Mouse (Mus musculus) layer of hippocampus, postnatal 36 days (tissue): ENCODE results near the gene Cntn2. TPM values are rescaled to one million over a fixed set of nuclear protein-coding genes. Genes with fewer than 3 reads are reported as not detected.

ENCODE experiments used
- DNase-seq, 2 experiments: peaks; one replicate each; pipeline ENCODE4 v3.0.0; 2022
- total RNA-seq, 2 experiments: library from RNA; stranded (reverse); gene quantifications; 2 replicates each; pipeline ENCODE4 v1.2.3; 2021

Gene Cntn2
- total RNA-seq, result 10 to 100 TPM; 71.6 to 85.6 TPM

DNA sequence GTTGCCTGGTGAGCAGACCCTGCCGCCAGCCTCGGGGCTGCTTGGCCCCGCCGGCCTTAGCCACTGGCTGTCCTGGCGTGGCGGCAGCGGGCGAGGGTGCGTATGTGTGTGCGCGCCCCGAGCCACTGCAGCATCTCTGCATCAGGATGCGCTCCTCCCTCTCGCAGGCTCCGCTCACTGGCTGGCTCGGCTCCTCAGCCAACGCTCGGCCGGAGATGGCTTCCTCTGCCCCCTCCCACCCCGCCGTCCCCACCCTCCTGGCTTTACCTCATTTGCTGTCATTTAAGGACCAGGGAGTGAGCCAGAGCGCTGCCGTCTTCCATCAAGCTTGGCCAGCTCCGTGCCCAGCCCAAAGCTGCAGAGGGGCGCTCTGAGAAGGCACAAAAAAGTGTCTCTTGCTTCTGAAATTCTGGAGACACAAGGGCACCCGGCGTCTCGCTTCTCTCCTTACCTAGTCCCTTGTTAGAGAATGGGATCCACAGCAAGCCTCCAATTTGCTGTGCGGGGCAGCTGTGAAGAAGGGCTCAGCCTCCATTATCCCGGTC is at the start of gene Cntn2:
Gene Cntn2 (minus strand): TSS at position 495 of the 545 bp plus-strand sequence.
- peak; percentile 67 to 68 for DNase-seq

DNA sequence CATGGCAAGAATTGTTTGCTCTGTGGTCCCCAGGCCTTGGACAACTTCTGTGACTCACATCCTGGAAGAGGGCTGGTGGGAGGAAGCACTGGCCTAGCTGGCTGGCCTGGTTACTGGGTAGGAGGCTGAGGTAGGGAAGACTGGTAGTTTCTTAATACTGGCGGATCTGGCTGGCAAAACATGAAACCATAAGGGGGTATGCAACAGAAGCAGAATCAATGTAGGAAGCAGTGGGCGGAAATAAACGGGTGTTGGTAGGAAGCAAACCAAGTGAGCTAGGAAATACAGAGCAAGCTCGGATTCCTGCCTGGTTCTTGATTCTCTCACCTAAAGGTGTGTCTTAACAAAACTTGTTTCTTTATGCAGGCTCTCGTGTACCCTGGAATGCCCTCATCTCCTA is 49.1 kb upstream of the Cntn2 start:
- no peak for DNase-seq

DNA sequence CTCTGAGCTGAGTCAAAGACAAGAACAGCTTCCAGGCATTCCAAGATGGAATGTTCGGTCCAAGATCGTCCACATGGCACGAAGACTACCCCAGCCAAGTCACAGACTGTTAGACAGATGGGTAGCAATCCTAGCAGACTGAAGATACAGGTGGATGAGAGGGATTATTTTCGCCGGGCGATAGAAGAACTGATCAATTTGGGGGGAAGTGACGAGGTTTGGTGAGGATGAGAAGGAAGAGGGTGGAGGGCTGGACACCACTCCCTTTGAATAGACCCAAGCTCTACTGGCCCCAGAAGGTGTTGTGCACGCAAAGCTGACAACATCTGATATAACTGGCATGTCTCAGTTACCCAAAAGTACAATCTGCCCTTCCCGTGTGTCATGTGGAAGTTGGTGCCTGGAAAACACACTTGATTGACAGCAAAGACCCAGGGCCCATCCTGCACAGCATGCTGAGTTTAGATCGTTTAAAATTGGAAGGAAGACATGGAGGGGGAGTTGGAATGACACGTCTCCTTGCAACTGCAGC is 48.4 kb upstream of the Cntn2 start:
- peak; percentile 50 to 57 for DNase-seq

DNA sequence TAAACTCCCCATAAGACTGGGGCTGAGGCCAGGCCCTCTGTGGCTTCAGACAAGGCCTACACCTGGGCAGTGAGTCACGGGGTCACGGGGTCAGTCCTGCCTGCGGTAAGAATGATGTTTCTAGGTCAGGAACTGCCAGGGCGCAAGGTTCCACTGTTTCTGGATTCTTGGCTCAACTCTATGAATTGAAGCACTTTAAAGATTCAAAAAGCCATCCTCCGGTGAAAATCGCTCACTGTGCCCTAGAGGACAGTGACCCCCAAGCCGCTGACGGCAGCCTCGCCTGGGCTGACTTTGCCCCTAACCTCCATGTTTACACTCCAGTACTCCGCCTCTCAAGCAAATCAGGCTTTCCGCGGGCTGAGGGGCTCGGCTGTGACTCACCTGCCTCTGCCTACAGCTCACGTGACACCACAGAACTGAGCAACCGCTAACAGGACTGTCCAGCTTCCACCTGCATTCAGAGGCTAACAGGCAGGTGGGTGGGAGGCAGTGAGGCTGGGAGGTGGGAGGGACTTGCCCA is 43.7 kb upstream of the Cntn2 start:
- DNase-seq, result no peak

DNA sequence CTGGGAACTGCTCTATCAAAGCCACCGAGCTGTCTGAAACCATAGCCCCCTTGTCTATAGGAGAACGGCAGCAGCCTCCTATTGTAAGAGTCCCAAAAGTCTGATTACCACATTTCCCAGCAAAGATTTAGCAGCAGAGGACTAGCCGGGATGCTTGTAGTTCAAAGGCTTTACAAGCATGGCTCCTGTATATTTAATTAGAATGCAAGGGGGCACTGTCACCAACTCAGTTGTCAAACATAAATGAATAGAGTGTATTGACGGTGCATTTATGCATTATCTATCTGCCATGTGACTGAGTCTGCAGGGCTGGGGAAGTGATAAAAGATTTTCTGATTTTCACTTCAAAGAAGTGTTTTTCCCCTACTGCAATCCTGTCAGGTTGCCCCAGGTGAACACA is 42.3 kb upstream of the Cntn2 start:
- DNase-seq, result no peak

DNA sequence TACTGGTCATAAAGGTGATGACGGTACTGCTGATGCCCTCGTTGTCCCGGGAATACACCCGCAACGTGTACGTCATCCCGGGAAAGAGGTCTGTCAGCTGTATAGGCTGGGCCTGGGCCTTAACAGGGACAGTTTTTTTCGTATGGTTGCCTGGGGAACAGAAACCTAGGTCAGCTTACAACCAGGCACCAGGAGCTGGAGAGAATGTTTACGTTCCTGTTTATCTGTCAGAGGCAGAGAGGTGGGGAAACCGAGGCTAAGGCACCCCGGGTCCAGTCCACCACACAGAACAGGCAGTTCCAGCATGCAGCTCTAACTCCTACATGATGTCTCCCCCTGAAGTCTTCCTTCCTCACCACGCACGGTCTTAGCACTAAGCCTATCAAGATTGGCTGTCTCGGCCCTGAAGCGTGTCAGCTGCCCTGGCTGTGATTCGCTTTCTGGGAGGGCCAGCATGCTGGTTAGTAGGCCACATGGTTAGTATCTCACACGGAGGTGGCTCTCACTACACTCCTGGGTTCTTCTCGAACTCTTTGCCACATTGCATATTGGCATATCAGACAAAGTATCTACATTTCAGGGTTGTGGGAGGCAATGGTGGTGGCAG is 40.0 kb upstream of the Cntn2 start:
- DNase-seq, result no peak

DNA sequence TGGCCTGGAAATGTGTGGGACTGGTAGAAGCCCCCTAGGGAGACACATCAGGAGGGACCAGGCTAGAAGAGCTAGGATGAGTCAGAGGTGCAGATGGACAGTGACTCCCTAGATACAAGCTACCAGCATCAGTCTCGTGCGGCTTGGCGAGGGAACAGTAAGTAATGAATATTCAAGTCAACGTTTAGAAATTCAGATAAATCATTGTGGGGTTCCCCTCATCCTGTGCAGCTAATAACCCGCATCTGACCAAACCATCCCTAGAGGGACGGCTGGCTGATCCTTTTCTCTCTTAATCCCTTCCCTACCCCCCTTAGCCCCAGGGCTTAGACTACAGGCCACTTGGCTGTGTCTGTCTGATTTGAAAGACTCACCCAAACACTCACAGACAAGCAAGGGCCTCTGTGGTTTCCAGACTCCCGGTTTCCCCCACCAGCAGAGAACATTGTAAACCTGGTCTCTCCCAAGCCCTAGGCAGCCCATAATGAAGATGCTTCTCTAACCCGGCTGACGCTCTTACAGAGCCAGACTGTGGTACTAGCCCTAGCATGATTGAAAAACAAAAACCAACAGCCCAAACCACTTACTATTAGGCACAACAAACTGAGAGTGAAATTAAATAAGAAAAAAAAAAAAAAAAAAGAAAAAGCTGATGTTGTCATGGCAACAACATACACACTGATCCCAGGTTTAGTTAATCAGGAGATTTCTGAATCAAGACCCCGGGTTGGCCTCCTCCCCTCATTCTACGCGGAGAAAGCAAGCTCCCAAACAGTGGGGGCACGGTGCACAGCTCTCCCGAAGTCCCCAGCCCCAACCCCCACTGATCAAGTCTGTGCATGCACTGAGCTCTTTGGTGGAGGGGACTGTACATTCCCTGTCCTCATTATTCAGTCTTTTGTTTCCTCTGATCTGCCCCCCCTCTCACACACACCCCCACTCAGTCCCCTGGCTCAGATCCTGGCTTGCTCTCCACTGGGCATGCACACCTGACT is 39.1 kb upstream of the Cntn2 start:
- no peak for DNase-seq

DNA sequence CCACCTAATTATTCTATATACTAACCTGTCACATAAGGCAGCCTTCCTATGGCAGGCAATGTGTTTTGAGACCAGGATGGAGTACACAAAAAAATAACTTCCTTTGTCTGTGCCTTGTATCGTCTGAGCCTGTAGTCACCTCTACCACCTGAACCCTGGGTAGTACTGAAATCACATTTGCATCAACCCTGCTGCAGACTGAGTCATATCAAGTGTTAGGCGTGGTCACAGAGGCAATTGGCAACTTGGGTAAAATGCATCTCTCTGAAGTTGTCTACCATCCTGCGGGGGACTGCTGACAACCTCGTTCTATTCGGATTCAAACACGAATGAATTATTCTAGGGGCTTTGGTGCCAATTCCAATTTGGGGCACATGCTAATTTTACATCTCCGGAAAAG is 37.0 kb upstream of the Cntn2 start:
- no peak for DNase-seq

DNA sequence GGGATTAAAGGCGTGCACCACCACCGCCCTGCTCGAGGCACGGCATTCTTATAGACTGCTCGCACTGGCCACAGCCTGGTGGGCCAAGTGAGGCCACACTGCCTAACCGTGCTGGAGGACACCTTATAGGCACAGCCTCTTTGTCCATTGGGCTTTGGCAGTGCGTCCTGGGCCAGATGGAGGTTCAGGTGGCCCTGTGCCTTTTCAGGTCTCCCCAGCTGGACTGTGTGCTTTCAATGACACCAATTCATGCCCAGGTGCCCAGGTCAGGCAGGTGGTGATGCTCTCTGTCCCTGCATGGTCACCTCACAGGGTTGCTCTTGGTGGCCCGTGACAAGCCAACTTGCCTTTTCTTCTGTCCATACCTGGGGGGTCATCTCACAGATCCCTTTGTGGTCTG is 33.8 kb upstream of the Cntn2 start:
- DNase-seq, result no peak

DNA sequence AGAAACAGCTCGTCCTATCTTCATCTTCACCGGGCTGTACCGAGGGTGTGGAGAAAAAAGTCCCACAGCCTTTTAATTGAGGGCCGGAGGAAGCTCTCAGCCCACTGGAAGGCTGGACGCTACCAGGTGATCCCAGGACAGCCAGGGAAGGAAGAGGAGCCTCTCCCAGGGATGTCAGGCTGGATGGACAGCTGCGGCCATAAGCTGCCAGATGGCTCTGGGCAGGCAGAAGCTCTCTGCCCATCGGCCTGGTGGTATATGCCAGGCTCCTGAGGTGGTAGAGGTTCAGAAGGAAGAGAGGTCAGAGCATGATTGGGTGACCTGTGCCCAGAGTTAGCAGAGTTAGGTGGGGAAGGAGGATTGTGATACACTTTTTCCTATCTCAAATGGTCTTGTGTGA is 29.8 kb upstream of the Cntn2 start:
- DNase-seq, result no peak

DNA sequence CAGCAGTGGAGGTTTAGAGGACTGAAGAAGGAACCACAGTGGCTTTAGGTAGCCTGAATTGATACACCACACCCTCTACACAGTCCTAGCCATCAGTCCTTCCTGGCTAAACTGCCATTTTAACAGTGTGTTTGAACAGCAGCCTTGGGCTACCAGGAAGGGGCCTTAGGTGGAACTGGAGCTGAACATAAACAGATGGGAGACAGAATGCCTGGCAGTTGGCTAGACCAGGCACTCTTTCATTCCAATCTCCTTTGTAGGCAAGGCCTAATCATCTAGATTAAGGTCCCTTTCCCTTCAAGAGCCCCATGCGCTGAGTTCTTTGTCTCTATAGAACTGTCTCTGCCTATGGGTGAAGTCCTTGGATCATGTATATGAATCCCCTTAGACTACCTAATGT is 28.6 kb upstream of the Cntn2 start:
- DNase-seq, result no peak

DNA sequence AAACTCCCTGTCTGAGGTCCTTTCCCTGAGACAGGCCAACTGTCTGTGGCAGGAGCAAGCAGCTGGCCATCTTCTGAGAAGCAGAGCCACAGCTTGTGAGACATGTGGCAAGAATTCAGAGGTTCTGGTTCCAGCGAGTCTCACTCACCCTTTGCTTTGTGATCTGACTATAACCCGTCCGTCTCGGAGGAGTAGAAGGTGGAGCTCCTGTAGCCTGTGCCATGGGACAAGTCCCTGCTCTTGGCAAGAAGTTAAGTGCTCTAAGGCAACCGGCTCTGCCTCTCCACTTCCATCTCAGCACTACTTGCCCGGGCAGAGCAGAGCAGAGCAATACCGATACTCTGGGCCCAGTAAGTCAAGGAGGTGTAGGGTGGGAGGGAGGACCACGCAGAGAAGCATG is 27.9 kb upstream of the Cntn2 start:
- DNase-seq, result no peak

DNA sequence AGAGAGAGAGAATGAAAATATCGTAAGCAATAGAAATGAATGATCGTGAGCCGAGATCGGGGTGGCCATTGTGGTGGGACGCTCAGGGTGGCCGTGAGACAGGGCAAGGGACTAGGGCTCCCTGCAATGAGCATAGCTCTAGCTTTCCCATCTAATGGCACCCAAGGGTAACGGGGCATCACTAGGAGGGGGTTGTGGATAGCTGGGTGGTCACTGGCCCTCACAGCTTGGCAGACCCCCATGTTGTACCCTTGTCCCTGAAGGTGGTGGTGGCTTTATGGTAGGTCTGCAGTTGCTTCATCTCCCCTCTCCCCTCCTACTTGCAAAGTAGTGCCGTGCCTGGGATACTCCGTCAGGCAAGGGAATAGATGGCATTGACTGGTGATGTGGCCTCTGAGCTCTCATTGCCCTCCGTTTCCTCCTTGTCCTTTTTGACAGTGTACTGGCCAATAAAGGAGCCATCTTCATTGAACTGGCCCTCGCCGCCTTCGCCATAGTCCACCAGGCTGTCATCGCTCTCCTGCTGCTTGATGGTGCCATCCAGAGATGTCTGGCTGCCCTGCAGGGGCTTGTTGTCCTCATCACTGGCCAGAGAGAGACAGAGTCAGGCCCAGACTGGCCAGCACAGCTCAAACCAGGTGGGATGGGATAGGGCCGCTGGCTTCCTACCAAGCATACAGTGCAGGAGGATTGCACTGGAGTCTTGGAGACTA is 27.2 kb upstream of the Cntn2 start:
- DNase-seq, result no peak

DNA sequence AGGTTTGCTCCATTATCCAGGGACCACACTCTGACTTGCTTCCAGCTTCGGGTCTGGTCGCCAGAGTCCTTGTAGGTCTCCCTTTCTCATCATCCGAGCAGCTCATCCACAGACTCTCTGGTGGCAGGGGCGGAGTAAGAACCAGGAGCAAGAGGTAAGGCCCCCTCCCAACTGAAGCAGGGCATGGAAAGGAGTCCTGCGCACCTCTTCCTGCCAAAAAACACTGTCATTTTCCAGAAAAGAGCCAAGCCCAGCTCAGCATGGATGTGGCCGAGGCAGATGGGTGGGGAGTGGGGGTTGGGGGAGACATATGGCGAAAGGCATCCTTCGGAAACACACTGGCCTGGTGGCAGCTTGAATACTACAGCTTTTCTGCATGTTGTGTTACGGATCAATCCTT is 26.5 kb upstream of the Cntn2 start:
- no peak for DNase-seq

DNA sequence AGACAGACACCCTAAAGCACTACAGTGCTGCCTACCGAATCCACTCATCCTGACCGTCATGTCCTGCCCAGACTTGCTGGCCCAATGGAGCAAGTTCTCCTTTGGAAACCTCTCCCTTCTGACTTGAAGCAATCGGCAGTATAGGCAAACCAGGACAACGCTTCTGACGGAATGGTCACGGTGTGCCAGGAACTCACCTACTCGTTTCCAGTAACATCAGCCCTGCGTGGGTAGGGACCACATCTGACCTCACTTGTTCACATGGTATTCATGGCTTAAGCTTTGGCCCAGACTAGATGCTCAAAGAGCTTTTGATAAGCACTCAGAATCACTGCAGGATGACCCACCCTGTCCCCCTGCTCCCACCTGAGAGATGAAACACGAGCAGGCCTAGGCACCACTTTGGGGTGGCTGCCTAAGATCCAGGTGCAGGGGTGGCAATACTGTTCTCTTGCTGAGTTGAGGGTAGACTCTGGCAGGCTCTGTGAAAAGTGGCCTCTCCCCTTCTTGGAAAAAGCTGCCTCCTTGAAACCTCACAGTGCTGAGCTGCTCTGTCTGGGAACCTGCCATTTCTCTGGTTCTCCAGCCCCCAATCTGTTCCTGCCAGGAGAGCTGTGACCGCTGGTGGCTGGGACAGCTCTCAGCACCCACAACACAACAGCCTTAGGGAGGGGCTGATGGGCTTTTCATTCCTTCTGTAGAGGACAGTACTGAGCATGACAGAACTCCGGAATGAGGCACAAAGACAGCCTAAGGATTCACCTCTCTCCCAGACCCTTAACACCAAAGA is 24.5 kb upstream of the Cntn2 start:
- DNase-seq, result no peak

DNA sequence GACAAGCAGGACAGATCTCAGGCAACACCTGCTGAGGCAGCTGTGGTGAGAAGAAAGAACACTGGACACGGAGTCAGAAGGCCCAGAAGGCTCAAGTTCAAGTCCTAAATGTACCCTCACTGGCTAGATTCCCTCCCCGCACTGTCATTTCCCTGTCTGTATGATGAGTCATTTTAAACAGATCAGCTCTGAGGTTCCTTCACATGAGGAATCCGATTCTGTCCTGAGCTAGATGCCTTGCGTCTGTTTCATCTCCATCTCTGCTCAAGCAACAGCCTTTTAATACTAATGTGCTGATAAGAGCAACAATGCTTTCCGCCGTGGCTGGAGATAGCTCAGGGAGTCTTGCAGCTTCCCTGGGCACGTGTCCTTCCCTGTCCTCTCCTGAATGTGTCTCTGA is 22.7 kb upstream of the Cntn2 start:
- DNase-seq, result no peak

DNA sequence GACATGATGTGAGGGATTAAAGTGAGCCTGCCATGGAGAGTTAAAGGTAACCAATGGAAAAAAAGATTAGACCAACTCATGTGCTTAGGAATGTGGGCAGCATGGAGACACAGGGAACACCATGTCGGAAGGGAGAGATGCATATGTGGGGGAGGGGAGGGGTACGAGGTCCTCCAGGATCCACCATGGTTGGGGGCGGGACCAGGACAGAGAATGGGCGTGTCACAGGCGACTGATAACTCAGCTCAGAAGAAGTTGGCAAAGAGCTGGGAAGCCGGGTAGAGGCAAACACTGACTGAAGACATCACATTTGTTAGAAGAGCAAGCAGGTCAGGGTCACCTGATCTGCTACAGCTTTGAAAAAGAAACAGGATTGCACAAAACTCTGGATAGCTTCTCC is 21.9 kb upstream of the Cntn2 start:
- DNase-seq, result no peak

DNA sequence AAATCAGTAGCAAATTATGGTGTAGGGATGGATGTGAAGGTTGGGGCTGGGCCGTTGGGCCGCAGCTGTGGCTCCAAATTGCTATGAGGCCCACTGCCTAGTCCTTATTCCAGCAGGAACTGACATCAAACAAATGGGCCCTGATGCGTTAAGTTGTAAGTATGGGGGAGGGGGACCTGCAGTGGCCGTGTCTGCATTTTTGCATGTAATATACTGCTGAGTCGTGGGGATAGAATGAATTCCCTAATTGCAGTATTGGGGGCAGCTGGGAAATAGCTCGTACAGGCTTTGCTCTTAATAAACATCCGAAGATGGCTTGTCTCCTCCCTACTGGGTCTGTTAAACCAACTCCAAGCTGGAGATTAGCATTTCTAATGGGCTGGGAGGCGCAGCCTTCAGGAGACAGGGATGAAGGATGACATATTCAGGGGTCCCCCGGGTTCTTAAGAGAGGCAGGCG is 19.3 kb upstream of the Cntn2 start:
- no peak for DNase-seq

DNA sequence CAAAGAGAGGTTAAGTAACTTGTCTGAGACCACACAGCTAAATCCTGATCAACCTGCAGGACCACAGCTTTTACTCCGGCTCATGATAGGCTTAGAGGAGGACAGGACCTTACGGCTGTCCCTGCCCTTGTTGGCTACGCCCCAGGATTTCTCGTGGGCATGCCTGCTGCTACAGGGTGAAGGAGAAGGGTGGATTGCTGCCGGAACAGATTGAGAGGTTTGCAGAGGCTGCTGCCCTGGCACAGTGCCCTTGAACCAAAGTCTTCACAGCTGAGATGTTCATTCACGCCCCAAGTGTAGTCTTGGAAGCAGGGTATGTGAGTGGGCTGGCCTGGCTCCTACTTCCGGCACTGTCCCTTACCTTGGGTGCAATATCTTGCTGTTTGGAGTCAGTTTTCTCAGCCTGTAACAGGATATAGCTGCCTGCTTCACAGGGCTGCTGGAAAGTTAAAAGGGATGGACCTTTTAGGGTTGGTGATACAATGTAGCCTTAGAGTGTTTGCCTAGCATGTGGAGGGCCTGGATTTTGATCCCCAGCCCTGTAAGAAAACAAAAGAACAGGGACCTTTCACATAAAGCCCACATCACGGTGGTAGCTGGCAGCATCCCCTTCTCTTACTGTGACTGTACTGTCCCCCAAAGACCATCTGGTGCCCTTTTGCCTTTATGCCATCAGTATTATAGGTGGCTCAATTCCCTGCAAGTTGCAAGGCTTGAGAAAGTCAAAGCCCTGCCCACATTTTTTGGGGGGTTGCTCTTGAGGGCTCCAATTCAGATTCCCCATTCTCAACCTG is 18.0 kb upstream of the Cntn2 start:
- DNase-seq, result no peak

DNA sequence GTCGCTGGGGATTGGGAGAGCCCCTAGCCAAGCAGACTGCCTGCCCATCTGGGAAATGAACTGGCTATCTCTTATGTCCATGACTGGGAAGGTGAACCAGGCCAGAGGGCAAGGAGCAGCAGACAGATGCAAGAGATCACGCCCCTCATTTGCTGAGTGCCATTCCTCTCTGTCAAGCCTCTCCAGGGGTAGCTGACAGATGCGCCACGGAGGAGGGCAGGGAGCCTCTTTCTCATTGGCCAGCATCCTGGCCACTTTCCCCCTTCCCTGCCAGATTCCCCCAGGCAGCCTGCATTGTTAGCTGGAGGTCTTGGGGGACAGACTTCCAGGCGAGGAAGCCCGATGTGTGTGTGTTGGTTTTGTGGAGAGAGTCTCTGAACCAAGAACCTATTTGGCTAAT is 16.0 kb upstream of the Cntn2 start:
- no peak for DNase-seq
